Mouse (Mus musculus): ENCODE results near the gene 1700014D04Rik. TPM values are rescaled to one million over a fixed set of nuclear protein-coding genes. Genes with fewer than 3 reads are reported as not detected.

The 1700014D04Rik gene
- total and polyA plus RNA-seq, 2 experiments from 2014 or later, result 0.35 to 1.8 TPM

- no peak for ATAC-seq (ENCODE audit: low FRiP score)
- DNase-seq (ENCODE audit: low spot score), result no peak
Observed at GRCm38 (mm10) chr13:59699131-59699530, 47.4 kb downstream of the 1700014D04Rik start.

GRCm38 (mm10) chr13:59695781-59696180 is 50.8 kb downstream of the 1700014D04Rik start:
- no peak for ATAC-seq (ENCODE audit: low FRiP score)
- Histone ChIP-seq H3K4me1 (ENCODE audit: insufficient read depth, low read length) (no peaks in the 10 kb centered on the region), H3K27ac (ENCODE audit: low read depth, low read length) (no peak overlapping the region), H3K4me2 (ENCODE audit: low read depth, low read length, poor library complexity, severe bottlenecking) (no peak overlapping the region), H3K36me3 (ENCODE audit: insufficient read depth, low read length) (no peaks in the 10 kb centered on the region), H3K9ac (replicated peaks; ENCODE audit: low read length, poor library complexity, severe bottlenecking) (no peak overlapping the region), H3K4me3 (ENCODE audit: low read depth, low read length) (no peak overlapping the region), H3K27me3 (ENCODE audit: insufficient read depth, low read length) (no peaks in the 10 kb centered on the region), H3K9me3 (ENCODE audit: low read length) (no peaks in the 10 kb centered on the region)
- no peak for TF ChIP-seq CTCF (IDR thresholded peaks at IDR 0.05)
- no peak for DNase-seq (ENCODE audit: low spot score)
- WGBS, result 90% methylated on average over 7 of the region's 7 CpGs

More at GRCm38 (mm10) chr13:59699131-59699530, 47.4 kb downstream of the 1700014D04Rik start:
- no peak overlapping the region for H3K9ac ChIP-seq (replicated peaks; ENCODE audit: low read length, poor library complexity, severe bottlenecking)
- H3K4me3 ChIP-seq (ENCODE audit: low read depth, low read length), result no peak overlapping the region
- no peaks in the 10 kb centered on the region for H3K4me1 ChIP-seq (ENCODE audit: insufficient read depth, low read length)
- H3K9me3 ChIP-seq (ENCODE audit: low read length), result no peaks in the 10 kb centered on the region
- no peak for TF ChIP-seq CTCF (IDR thresholded peaks at IDR 0.05)
- no peak overlapping the region for H3K4me2 ChIP-seq (ENCODE audit: low read depth, low read length, poor library complexity, severe bottlenecking)
- no peaks in the 10 kb centered on the region for H3K27me3 ChIP-seq (ENCODE audit: insufficient read depth, low read length)
- H3K36me3 ChIP-seq (ENCODE audit: insufficient read depth, low read length), result no peaks in the 10 kb centered on the region
- no peak overlapping the region for H3K27ac ChIP-seq (ENCODE audit: low read depth, low read length)
- WGBS, result 95% methylated on average over 8 of the region's 8 CpGs

- Histone ChIP-seq H3K27me3 (ENCODE audit: insufficient read depth, low read length) (no peaks in the 10 kb centered on the region), H3K27ac (ENCODE audit: low read depth, low read length) (no peak within 1 kb of the TSS), H3K4me3 (ENCODE audit: low read depth, low read length) (no peak within 1 kb of the TSS), H3K36me3 (ENCODE audit: insufficient read depth, low read length) (no peaks in the 10 kb centered on the region), H3K4me2 (ENCODE audit: low read depth, low read length, poor library complexity, severe bottlenecking) (no peak within 1 kb of the TSS), H3K9me3 (ENCODE audit: low read length) (no peaks in the 10 kb centered on the region), H3K9ac (replicated peaks; ENCODE audit: low read length, poor library complexity, severe bottlenecking) (no peak within 1 kb of the TSS), H3K4me1 (ENCODE audit: insufficient read depth, low read length) (no peaks in the 10 kb centered on the region)
- TF ChIP-seq CTCF (IDR thresholded peaks at IDR 0.05), result no peak
- ATAC-seq (ENCODE audit: low FRiP score), result no peak
- 88% methylated on average over 3 of the region's 3 CpGs for WGBS
- no peak for DNase-seq (ENCODE audit: low spot score)
Observed at GRCm38 (mm10) chr13:59694008-59694407, 52.5 kb downstream of the 1700014D04Rik start, which contains the start of gene 4921517D22Rik. Gene 4921517D22Rik (minus strand): TSS chr13:59694108.

- H3K4me1 ChIP-seq (ENCODE audit: insufficient read depth, low read length), result no peaks in the 10 kb centered on the region
- H3K9me3 ChIP-seq (ENCODE audit: low read length), result no peaks in the 10 kb centered on the region
- H3K4me2 ChIP-seq (ENCODE audit: low read depth, low read length, poor library complexity, severe bottlenecking), result no peak overlapping the region
- no peak for DNase-seq (ENCODE audit: low spot score)
- H3K9ac ChIP-seq (replicated peaks; ENCODE audit: low read length, poor library complexity, severe bottlenecking), result no peak overlapping the region
- H3K27ac ChIP-seq (ENCODE audit: low read depth, low read length), result no peak overlapping the region
- WGBS, result 15% methylated on average over 10 of the region's 10 CpGs
- ATAC-seq (ENCODE audit: low FRiP score), result no peak
- no peaks in the 10 kb centered on the region for H3K36me3 ChIP-seq (ENCODE audit: insufficient read depth, low read length)
- no peak for TF ChIP-seq CTCF (IDR thresholded peaks at IDR 0.05)
- no peak overlapping the region for H3K4me3 ChIP-seq (ENCODE audit: low read depth, low read length)
- H3K27me3 ChIP-seq (ENCODE audit: insufficient read depth, low read length), result no peaks in the 10 kb centered on the region
Observed at GRCm38 (mm10) chr13:59691478-59691877, 55.1 kb downstream of the 1700014D04Rik start.

Other genes with a start within 250 kb of the 1700014D04Rik start
- 125 and 129 TPM in 2 replicates for gene Agtpbp1, start 161.5 kb downstream of the 1700014D04Rik start, total RNA-seq (2014; rRNA removed)
- 70.8 and 74.0 TPM in 2 replicates for gene Agtpbp1, start 161.5 kb downstream of the 1700014D04Rik start, polyA plus RNA-seq (2015; fragmentation: Nextera tagmentation; extraction: Ambion mirVana)
- gene Naa35, start 161.5 kb downstream of the 1700014D04Rik start, total RNA-seq (2014; rRNA removed), result 47.2 and 72.9 TPM in 2 replicates
- gene Naa35, start 161.5 kb downstream of the 1700014D04Rik start, polyA plus RNA-seq (2015; fragmentation: Nextera tagmentation; extraction: Ambion mirVana), result 109 and 117 TPM in 2 replicates
- gene Golm1, start 70.9 kb downstream of the 1700014D04Rik start, total RNA-seq (2014; rRNA removed), result 13.0 and 17.1 TPM in 2 replicates
- 13.0 and 15.3 TPM in 2 replicates for gene Golm1, start 70.9 kb downstream of the 1700014D04Rik start, polyA plus RNA-seq (2015; fragmentation: Nextera tagmentation; extraction: Ambion mirVana)
- gene 4921517D22Rik, start 52.6 kb downstream of the 1700014D04Rik start, total RNA-seq (2014; rRNA removed), result not detected in 2 replicates
- gene 4921517D22Rik, start 52.6 kb downstream of the 1700014D04Rik start, polyA plus RNA-seq (2015; fragmentation: Nextera tagmentation; extraction: Ambion mirVana), result not detected in 2 replicates
- gene Spata31d1a, start 36.4 kb downstream of the 1700014D04Rik start, total RNA-seq (2014; rRNA removed), result not detected in 2 replicates
- not detected in 2 replicates for gene Spata31d1a, start 36.4 kb downstream of the 1700014D04Rik start, polyA plus RNA-seq (2015; fragmentation: Nextera tagmentation; extraction: Ambion mirVana)
- 0.27 TPM in 1 of 2 replicates, not detected in the other for gene Spata31d1b, start 34.5 kb downstream of the 1700014D04Rik start, total RNA-seq (2014; rRNA removed)
- gene Spata31d1b, start 34.5 kb downstream of the 1700014D04Rik start, polyA plus RNA-seq (2015; fragmentation: Nextera tagmentation; extraction: Ambion mirVana), result 0.05 TPM in 1 of 2 replicates, not detected in the other
- gene Spata31d1d, start 15.0 kb downstream of the 1700014D04Rik start, total RNA-seq (2014; rRNA removed), result 0.14 TPM in 1 of 2 replicates, not detected in the other
- gene Spata31d1d, start 15.0 kb downstream of the 1700014D04Rik start, polyA plus RNA-seq (2015; fragmentation: Nextera tagmentation; extraction: Ambion mirVana), result not detected in 2 replicates
- gene Isca1, start 23.1 kb upstream of the 1700014D04Rik start, total RNA-seq (2014; rRNA removed), result 90.5 and 94.0 TPM in 2 replicates
- 156 and 159 TPM in 2 replicates for gene Isca1, start 23.1 kb upstream of the 1700014D04Rik start, polyA plus RNA-seq (2015; fragmentation: Nextera tagmentation; extraction: Ambion mirVana)
- not detected in 2 replicates for gene Gm49354, start 35.5 kb upstream of the 1700014D04Rik start, total RNA-seq (2014; rRNA removed)
- not detected in 2 replicates for gene Gm49354, start 35.5 kb upstream of the 1700014D04Rik start, polyA plus RNA-seq (2015; fragmentation: Nextera tagmentation; extraction: Ambion mirVana)
- gene Tut7, start 76.4 kb upstream of the 1700014D04Rik start, total RNA-seq (2014; rRNA removed), result 33.7 and 35.2 TPM in 2 replicates
- gene Tut7, start 76.4 kb upstream of the 1700014D04Rik start, polyA plus RNA-seq (2015; fragmentation: Nextera tagmentation; extraction: Ambion mirVana), result 32.6 and 37.3 TPM in 2 replicates